Mouse (Mus musculus): Measurements from ENCODE around the gene Gm28053.

Gm28053 gene

GRCm38 (mm10) chr6:48689320-48689719, 29.1 kb upstream of the Gm28053 start:
- DNase-seq (ENCODE audit: extremely low read depth, insufficient read length, low spot score): no peak

DNA sequence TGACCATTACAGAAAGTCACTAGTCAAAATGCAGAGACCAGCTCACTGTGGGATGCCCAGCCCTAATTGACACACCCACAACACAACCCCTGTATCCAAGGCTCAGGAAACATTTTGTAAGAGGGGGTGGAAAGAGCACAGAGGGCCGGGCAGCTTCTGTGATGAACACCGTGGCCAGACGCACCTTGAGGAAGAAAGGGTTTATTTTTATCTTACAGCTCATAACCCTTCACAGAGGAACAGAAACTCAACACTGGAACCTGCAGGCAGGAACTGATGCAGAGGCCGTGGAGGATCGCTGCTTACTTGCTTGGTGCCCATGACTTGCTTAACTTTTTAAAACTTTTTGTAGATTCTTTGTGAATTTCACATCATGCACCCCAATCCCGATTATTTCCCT, 25.4 kb upstream of the Gm28053 start:
- DNase-seq (ENCODE audit: extremely low read depth, insufficient read length, low spot score): no peak

- DNase-seq (ENCODE audit: extremely low read depth, insufficient read length, low spot score): no peak
Observed at GRCm38 (mm10) chr6:48696830-48697554, 21.4 kb upstream of the Gm28053 start.

DNA sequence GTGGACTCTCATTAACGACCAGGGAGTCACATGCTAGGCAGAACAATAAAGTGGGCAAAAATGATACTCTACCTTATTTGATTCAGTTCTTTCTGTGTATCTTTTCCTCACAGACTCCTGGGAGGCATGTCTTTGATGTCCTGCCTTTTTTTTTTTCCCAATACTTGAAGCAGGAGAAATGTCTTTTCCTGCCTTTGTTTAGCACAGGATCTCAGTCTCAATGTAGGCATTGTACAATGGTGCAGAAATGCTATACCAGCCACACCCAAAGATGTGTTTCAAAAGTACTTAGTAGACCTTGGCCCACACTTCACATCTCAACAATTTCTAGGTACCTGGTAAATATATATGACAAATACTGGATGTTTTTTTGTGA, 20.9 kb upstream of the Gm28053 start:
- no peak for DNase-seq (ENCODE audit: extremely low read depth, insufficient read length, low spot score)

DNA sequence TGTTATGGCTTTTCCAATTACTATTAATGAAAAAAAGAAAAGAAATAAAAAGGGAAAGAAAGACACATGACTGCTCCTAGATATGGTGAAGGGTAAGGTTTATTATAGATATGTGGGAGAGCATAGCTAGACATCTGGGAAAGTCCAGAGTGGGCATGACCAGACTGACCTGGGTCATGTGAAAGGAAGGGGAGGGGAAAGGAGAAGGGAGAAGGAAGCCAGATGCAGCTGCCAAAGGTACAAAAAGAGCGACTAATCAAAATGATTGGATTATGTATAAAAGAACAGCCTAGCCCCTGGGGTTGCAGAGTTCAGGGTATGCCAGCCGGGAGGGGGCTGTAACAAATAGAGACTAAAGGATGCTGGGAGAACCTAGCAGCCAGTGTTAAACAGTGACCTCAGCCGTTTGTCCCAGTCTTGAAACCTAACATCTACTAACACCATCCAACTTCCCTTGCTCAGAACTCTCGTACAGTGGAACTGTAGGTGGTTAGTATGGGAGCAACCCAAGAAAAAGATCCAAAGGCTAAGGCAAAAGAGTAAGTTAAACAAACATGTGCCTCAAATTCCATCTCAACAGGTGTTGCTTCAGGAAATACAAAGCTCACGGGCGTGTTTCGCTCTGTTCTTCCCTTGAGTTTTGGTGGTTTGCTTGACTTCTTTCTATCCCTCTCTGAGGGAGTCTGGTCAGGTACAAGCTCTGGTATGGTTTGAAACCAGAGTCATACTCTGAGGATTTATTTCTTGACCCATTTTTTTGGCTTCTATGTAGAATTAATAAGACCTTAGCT, 20.1 kb upstream of the Gm28053 start:
- no peak for DNase-seq (ENCODE audit: extremely low read depth, insufficient read length, low spot score)

GRCm38 (mm10) chr6:48698888-48699287, 19.5 kb upstream of the Gm28053 start:
- DNase-seq (ENCODE audit: extremely low read depth, insufficient read length, low spot score): no peak

GRCm38 (mm10) chr6:48700251-48701075, 17.9 kb upstream of the Gm28053 start:
- DNase-seq (ENCODE audit: extremely low read depth, insufficient read length, low spot score): no peak

- no peak for DNase-seq (ENCODE audit: extremely low read depth, insufficient read length, low spot score)
Observed at GRCm38 (mm10) chr6:48702146-48702545, 16.3 kb upstream of the Gm28053 start.

GRCm38 (mm10) chr6:48702601-48703000, 15.8 kb upstream of the Gm28053 start:
- DNase-seq (ENCODE audit: extremely low read depth, insufficient read length, low spot score): no peak

- DNase-seq (ENCODE audit: extremely low read depth, insufficient read length, low spot score): no peak
Observed at GRCm38 (mm10) chr6:48704146-48704545, 14.3 kb upstream of the Gm28053 start.

GRCm38 (mm10) chr6:48706130-48706529, 12.3 kb upstream of the Gm28053 start:
- DNase-seq (ENCODE audit: extremely low read depth, insufficient read length, low spot score): no peak

GRCm38 (mm10) chr6:48720326-48720725, 1.9 kb downstream of the Gm28053 start:
- no peak for DNase-seq (ENCODE audit: extremely low read depth, insufficient read length, low spot score)

- DNase-seq (ENCODE audit: extremely low read depth, insufficient read length, low spot score): no peak
Observed at GRCm38 (mm10) chr6:48723468-48723867, 5.1 kb downstream of the Gm28053 start.

DNA sequence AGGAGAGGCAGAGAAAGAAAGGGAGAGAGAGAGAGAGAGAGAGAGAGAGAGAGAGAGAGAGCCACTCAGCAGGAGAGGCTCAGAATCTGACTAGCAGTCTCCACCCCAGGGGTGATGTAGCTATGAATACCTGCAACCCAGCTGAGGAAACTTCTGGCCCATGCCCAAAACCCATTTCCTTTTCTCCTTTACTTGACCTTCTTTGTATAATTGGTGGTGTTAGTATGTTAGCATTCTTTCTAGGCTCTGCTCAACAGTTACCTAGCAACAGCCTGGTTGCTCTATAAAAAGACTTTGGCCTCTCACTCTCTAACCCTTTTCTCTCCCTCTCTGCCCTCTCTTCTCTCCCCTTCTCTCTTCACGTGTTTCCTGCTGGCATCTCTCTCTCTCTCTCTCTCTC, 7.1 kb downstream of the Gm28053 start:
- no peak for DNase-seq (ENCODE audit: extremely low read depth, insufficient read length, low spot score)

DNA sequence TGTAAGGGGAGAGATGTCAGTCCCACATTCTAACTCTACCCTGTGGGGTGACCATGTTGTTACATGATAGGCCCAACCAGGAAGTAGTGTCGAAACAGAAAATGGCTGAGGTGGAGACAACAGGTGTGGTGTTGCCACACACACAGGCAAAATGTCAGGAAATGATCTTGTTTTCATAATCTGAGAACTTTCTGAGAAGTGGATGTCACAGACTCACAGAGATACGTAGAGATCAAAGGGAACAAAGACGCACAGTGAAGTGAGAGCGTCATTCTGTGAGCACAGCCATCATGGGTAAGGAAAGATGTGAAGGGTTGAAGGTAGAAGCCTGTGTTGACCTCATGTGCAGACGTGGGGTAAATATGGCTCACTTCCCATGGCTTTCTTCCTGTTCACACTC, 9.4 kb downstream of the Gm28053 start:
- no peak for DNase-seq (ENCODE audit: extremely low read depth, insufficient read length, low spot score)

- DNase-seq (ENCODE audit: extremely low read depth, insufficient read length, low spot score): no peak
Observed at GRCm38 (mm10) chr6:48732864-48733304, 14.5 kb downstream of the Gm28053 start.

GRCm38 (mm10) chr6:48733660-48734059, 15.3 kb downstream of the Gm28053 start:
- DNase-seq (ENCODE audit: extremely low read depth, insufficient read length, low spot score): no peak

GRCm38 (mm10) chr6:48737053-48737452, 18.6 kb downstream of the Gm28053 start:
- DNase-seq (ENCODE audit: extremely low read depth, insufficient read length, low spot score): no peak

DNA sequence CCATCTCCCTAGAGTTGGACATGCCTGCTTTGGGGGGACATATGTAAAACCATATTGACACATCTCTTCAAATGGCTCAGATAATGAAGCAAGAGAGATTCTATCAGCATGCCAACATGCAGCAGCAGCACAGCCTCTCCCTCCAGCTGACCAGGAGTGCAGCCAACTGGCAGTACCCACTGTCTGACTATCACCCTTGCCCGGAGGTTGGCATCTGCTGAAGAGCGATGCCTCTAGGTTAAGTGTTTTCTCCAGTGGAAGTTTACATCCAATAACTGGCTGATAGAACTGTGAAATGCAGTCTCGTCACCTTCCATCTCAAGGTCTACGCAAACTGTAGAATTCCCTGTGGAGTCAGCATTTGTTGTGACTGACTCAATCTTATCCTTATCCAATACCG, 19.3 kb downstream of the Gm28053 start:
- no peak for DNase-seq (ENCODE audit: extremely low read depth, insufficient read length, low spot score)

DNA sequence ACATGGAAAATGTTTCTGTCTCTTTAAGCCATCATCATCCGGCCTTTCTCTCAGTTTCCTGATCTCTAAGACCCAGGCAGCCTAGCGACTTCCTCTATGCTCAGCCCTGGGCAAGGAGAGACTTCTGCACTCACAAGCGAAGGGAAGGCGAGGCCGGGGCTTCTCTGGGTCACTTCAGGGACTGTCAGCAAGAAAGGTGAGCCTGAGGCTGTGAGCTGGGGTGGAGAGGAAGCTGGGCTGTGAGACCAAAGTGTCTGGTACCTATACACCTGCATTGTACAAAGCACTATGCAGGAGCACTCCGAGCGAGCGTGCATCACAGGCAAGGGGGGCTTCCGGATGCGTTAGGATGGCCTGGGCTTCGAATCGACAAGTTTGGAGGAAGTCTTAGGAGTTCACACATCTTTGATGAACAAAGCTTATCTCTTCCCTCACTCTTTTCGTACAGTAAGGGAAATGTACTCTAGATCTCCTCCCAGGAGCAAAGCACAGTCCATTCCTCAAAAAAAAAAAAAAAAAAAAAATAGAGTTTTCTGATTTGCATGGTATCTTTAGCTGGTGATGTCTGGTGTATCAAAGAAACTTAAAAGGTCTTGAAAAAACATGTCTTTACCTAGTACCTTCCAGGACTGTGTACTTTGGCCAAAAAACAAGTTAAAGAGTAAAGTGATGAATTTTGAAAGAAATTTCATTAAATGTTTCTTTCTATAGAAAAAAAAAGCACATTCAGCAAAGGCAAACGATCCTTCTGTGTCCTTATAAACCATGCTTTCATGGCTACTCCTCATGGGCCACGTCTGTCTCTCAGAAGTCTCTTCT, 20.8 kb downstream of the Gm28053 start, which contains the start of gene Gimap1:
TSS of gene Gimap1 (plus strand) at position 94 of the 819 bp plus-strand sequence.
- no peak for DNase-seq (ENCODE audit: extremely low read depth, insufficient read length, low spot score)

- DNase-seq (ENCODE audit: extremely low read depth, insufficient read length, low spot score): no peak
Observed at GRCm38 (mm10) chr6:48739780-48740055, 21.3 kb downstream of the Gm28053 start.
